Mouse (Mus musculus) T-cell, adult 2 months (primary cell): ENCODE data around the gene Atf2.
A peak's percentile ranks its signal among the peaks of the same experiment; 100 is the strongest.
"Not testable (repeated sequence)": the region's sequence is repeated elsewhere in the genome, so short reads cannot be mapped to it uniquely, and the experiment has no call there.

Experiments used
- DNase-seq: peaks from one replicate; pipeline ENCODE4 v3.0.0; 2022; ENCODE audit warnings: low spot score

Gene Atf2

GRCm38 (mm10) chr2:73885997-73886396 is 6.4 kb downstream of the Atf2 start:
- DNase-seq: no peak

DNA sequence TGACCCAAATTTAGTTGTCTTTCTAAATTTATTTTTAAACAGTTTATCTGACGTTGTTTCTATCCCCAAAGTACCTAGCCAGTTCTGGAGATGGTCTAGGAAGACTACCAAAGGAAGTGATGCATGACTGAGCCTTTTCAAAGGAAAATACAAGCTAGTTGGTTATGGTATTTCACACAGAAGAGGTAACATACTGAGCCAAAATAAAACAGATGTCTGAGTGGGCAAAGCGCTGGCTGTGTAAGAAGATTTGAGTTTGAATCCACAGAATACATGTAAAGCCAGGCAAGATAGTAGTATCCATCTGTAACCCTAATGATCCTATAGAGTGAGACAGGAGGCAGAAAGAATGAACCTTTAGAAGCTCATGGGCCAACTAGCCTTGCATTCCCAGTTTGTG is 14.5 kb downstream of the Atf2 start:
- no peak for DNase-seq

- peak; percentile 75 for DNase-seq
Measured at GRCm38 (mm10) chr2:73867764-73868487, 24.5 kb downstream of the Atf2 start.

DNA sequence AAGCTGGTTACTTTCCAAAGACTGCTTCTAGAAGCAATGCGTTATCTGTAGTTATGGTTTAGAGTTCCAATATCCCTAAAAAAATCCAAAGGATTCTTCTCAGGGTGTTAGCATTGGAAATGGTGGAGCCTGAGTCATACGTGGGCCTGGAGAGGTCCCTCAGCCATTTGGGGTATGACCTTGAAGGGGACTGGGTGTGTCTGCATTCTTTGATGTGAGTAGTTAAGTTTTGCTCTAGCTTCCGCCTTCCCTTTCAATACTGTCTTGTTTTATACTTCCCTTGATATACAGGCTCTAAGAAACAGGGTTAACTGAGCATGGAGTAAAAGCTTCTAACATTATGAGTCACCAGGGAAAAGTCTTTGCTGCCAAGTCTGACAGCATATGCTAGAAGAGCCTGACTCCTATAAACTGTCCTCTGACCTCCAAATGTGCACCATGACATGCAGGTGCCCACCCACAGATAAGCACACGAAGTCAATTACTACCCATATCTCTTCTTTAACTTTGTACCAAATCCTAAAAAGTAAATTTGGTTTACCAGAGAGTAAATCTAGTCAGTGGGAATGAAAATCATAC is 32.3 kb downstream of the Atf2 start:
- DNase-seq: no peak

DNA sequence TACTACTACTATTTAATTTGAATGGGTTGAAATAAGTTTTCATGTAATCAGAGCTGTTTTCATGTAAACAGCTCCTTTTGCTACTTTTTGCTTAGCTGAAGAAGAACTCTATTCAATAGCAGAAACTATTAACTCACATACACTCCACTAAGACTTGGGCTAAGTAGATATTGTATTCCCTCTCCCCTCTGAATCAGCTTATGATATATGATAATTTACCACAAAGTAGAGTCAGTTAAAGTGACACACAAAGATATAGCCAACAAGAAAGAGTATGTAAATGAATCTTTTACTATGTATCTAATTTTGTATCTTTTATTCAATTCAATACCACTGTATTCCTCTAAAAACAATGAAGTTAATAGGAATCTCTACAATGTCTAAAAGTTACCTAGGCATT is 35.1 kb downstream of the Atf2 start:
- no peak for DNase-seq

DNA sequence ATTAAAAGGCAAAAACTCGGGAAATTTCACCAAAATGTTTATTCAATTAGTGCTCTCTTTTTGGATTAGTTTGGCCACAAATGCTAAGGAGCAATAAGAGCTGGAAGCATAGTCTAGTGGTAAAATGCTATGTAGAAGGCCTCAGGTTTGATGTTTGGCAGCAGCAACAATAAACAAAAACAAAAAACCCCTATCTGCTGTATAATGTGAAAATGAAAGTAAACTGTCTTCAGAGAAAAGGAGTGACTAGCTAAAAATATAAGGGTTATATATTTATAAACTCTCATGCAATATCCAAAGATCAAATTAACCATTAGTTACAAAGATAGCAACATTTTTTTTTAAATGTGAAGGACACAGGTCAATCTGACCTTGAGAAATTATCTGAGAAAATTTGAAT is 36.2 kb downstream of the Atf2 start:
- no peak for DNase-seq

DNA sequence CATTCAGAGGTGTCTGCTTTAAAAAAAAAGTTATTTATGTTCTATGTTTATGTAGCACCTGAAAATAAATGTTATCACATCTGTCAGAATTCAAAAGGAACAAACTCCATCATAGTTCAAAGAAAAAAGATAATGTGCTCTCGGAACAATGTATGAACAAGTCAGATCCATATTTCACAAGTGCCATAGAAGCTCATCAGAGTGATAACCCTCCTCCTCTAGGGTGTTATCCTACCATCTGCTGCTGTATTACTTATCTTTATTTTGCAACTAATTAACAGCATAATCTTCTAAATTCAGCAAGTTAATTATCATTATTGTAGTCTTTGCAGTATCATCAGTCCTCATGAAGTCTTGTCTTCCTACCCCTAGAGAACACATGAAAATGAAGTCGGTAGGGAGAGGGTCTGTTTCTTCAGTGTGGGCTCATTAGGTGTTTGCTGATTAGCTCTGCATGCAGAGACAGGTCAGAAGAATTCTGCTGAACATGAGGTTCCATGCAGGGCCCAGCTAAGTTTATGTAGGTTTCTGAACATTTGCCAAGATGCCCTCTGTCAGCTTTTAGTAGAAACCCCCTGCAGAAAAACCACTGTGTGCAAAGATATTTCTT is 57.9 kb downstream of the Atf2 start:
- DNase-seq: no peak

- no peak for DNase-seq
Measured at GRCm38 (mm10) chr2:73833284-73833683, 59.2 kb downstream of the Atf2 start.

DNA sequence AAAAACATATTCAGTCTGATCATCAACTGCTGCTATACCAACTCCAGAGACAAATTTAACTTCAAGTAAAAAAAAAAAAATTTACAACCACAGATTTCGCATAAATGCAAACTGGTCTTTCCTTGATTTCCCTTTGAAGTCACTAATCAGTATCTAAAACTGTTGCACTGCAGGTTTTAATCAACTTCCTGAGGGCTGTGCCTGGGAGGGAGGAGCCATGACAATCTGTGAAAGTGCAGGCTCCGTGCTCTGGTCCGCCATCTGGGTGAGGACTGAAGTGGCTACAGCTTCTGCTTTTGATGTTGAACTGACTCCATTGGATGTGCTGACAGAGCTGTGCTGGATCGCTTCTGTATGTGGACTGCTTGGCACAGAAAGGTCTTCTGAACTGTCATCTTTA is 73.7 kb downstream of the Atf2 start:
- no peak for DNase-seq

- DNase-seq: no peak
Measured at GRCm38 (mm10) chr2:73807609-73808008, 84.8 kb downstream of the Atf2 start.

GRCm38 (mm10) chr2:73800127-73800526 is 92.3 kb downstream of the Atf2 start:
- DNase-seq: not testable (repeated sequence)

- no peak for DNase-seq
Measured at GRCm38 (mm10) chr2:73798786-73799185, 93.7 kb downstream of the Atf2 start.

GRCm38 (mm10) chr2:73798136-73798535 is 94.3 kb downstream of the Atf2 start:
- DNase-seq: no peak

DNA sequence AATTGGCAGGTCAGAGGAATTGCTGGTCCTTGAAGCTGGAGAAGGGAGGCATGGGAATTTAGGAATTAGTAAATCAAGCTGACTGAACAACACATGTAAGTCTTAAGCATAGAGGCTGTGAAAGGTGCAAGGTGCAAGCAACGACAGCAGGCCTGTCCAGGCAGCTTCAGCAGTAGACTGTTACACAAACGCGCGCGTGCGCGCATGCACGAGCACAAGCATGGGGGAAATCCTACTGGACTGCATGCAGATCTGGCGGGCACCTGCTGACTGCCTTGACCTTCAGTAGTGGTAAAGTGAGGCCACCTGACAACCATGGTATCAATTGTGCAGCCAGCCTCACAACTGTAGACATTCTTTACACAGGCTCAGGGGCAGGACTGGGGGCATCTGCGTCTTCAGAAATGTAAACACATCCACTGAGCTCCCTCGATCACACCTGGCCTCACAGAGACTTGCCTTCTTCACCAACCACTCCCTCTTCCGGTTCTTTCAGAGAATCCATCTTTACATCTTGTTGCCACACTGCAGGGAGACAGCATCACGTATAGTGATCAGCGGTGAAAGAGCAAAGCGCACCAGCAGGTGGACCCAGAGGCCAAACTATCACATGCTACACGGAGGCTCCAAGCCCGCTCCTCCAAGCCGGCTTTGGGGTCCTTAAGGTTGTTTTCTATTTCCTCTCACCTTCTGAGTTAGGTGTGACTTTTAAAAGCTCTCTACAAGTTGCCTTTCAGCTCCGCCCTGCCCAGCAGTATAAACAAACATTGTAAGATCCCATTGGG is 100.4 kb downstream of the Atf2 start:
- no peak for DNase-seq

DNA sequence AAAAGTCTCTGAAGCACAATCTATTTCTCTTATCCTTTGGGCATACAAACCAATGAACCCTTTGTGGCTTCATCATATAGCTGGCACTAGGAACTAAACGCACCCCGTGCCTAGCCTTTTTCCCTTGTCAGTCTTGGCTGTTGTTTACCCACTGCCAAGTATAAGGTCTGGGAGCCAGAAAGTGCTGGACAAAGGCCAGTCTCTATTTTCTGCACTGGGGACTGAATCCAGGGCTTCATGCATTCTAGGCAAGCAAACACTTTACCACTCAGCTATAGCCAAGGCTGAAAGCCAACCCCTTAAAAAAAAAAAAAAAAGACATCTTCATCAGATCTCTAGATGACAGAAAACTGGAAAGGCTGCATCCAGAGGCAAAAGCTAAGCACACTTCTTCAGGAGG is 102.1 kb downstream of the Atf2 start:
- DNase-seq: no peak

- DNase-seq: no peak
Measured at GRCm38 (mm10) chr2:73788395-73788794, 104.0 kb downstream of the Atf2 start.

DNA sequence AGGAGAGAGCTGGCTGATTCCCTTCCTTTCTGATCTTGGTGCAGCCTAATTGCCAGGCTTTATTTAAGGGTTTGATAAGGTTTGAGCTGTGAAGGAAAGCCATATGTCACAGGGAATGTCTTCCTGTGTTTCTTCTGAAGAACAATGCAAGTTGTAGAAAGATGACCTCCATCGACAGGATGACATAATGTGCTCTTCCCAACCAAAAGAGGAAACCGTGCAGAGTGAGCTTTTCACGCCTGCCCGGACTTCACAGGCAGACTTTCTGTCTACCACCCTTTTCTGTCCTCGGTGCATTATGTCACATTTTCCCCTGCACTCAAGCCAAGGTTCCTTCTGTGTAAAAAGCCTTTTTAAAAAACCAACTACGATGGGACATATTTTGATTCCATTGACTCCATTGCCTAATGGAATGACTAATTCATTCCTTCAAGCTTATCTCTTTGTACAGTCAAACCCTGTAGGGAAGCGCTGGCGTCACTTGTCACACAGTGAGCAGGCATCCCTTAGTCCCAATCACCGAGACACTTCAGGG is 110.0 kb downstream of the Atf2 start:
- no peak for DNase-seq

DNA sequence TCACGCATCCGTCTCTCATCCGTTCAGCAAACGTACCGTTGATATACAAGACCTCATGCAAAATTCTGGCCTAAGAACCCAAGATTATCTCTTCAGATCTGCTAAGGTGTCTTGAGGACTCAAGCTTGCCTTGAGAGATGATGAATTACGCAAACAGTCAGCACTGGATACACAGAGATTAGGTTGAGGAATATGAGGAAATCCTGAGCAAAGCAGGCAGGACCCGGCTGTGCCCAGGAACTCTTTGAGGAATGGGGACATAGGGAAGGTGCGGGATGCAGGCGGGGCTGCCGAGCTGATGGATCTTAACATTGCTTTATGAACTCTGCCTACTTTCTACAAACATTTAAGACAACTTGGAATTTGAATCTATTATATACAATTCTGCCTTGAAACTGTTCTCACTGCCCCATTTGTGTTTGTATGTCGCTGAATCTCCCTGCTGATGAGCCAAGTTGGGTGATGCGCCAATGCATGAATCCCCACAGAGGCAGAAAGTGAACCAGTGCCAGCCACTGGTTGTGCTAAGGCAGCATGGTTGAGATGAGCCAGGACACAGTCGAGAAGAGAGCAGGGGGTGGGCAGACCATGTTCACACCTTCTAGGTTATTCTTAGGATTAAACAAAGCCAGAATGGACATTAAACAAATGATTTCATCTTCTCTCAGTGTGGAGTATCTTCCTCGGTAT is 112.0 kb downstream of the Atf2 start:
- DNase-seq: no peak

GRCm38 (mm10) chr2:73779796-73780195 is 112.6 kb downstream of the Atf2 start:
- DNase-seq: no peak

GRCm38 (mm10) chr2:73779016-73779595 is 113.3 kb downstream of the Atf2 start:
- DNase-seq: no peak

DNA sequence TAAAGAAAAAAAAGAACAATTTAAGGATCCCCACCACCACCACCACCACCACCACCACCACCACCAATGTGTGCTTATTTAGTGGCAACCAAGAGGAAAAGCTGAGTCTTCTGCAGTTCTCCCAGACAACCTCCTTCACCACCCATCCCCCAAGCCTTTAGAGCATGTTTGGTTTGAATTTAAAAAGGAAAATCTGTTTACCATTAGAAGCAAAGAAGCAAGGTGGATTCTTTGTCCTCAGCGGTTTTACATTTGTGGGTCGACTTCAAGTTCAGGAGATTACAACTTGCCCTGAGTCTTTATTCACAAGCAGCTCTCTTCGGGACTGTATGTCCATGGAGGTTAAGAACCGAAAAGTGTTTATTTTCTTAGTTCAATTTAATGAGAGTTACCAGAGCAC is 115.5 kb downstream of the Atf2 start:
- no peak for DNase-seq
